Mouse (Mus musculus) heart, embryonic 16.5 days (tissue): ENCODE results near the gene Fut2. TPM values are rescaled to one million over a fixed set of nuclear protein-coding genes. Genes with fewer than 3 reads are reported as not detected.
"Not testable (repeated sequence)": the region's sequence is repeated elsewhere in the genome, so short reads cannot be mapped to it uniquely, and the experiment has no call there.

Experiments
- ATAC-seq: fragments of 200-750 bp; cut with Nextera tagmentation; replicated peaks from 2 replicates; pipeline ENCODE4 v1.8.0; 2017; ENCODE audit warnings: moderate number of reproducible peaks; ENCODE audit not compliant: insufficient read depth, low FRiP score; ENCODE audit errors: extremely low read depth
- H3K27ac ChIP-seq: fragments of 300-500 bp; sonication (generic); 2 replicates; pipeline ENCODE4 v1.5.1; 2014; ENCODE audit warnings: mild to moderate bottlenecking, low read length, control low read depth, moderate library complexity
- H3K27me3 ChIP-seq: fragments of 300-500 bp; sonication (generic); 2 replicates; pipeline ENCODE4 v1.6.1; 2014; ENCODE audit warnings: low read length, mixed read lengths; ENCODE audit not compliant: control insufficient read depth, insufficient read depth
- H3K36me3 ChIP-seq: fragments of 300-500 bp; sonication (generic); 2 replicates; pipeline ENCODE4 v1.6.1; 2014; ENCODE audit not compliant: control insufficient read depth, insufficient read depth
- H3K4me1 ChIP-seq: fragments of 300-500 bp; sonication (generic); 2 replicates; pipeline ENCODE4 v1.6.1; 2014; ENCODE audit warnings: low read length, mixed read lengths; ENCODE audit not compliant: control insufficient read depth, insufficient read depth
- H3K4me2 ChIP-seq: fragments of 300-500 bp; sonication (generic); 2 replicates; pipeline ENCODE4 v1.6.1; 2014; ENCODE audit warnings: low read depth, mild to moderate bottlenecking, control low read depth, low read length
- H3K4me3 ChIP-seq: fragments of 300-500 bp; sonication (generic); 2 replicates; pipeline ENCODE4 v1.5.1; 2014; ENCODE audit warnings: mild to moderate bottlenecking, control low read depth, low read length
- H3K9ac ChIP-seq: fragments of 300-500 bp; sonication (generic); 2 replicates; pipeline ENCODE4 v1.6.1; 2014; ENCODE audit warnings: low read length, control low read depth
- H3K9me3 ChIP-seq: fragments of 300-500 bp; sonication (generic); replicated peaks from 2 replicates; pipeline ENCODE4 v1.6.1; 2016; ENCODE audit warnings: low read length; ENCODE audit not compliant: control insufficient read depth
- WGBS: fragments of 180-500 bp; shearing (Covaris S2); extraction: QIAGEN DNeasy Blood & Tissue Kit; methylation state at CpG from one replicate; pipeline ENCODE4 v1.1.7; 2014; 5-methylcytosine and 5-hydroxymethylcytosine counted together
- polyA plus RNA-seq: library from polyadenylated mRNA; unstranded; fragments of >200 nt; fragmentation: Nextera tagmentation; extraction: Ambion mirVana; gene quantifications from 2 replicates; pipeline ENCODE4 v1.2.1, GENCODE M21; 2015

Fut2 gene
- polyA plus RNA-seq, 1 experiment from 2014 or later = 1.6 TPM

GRCm38 (mm10) chr7:45661702-45662101 is 4.5 kb downstream of the Fut2 start:
- not testable (repeated sequence) for H3K4me2 ChIP-seq, H3K4me3 ChIP-seq, H3K4me1 ChIP-seq, ATAC-seq, H3K36me3 ChIP-seq, H3K9ac ChIP-seq, H3K27ac ChIP-seq, H3K27me3 ChIP-seq, H3K9me3 ChIP-seq
- WGBS = 95% methylated on average over 5 of the region's 6 CpGs

GRCm38 (mm10) chr7:45660746-45661478 is 5.3 kb downstream of the Fut2 start:
- 77% methylated on average over 11 of the region's 11 CpGs for WGBS
- no peak overlapping the region for H3K4me2 ChIP-seq
- no peak overlapping the region for H3K27ac ChIP-seq
- H3K9me3 ChIP-seq = peaks cover 7% of the 10 kb centered on the region
- no peaks in the 10 kb centered on the region for H3K27me3 ChIP-seq
- H3K4me1 ChIP-seq = 0 out of 2 replicates have a peak, but pooled peaks cover 4% of the 10 kb centered on the region
- H3K4me3 ChIP-seq = no peak overlapping the region
- ATAC-seq = no peak
- no peaks in the 10 kb centered on the region for H3K36me3 ChIP-seq
- H3K9ac ChIP-seq = no peak overlapping the region

- WGBS = 30% methylated on average over 17 of the region's 17 CpGs
Observed at GRCm38 (mm10) chr7:45654424-45655047, 11.7 kb downstream of the Fut2 start.

GRCm38 (mm10) chr7:45650484-45650883 is 15.7 kb downstream of the Fut2 start:
- H3K36me3 ChIP-seq, H3K4me3 ChIP-seq, H3K4me2 ChIP-seq, ATAC-seq, H3K27ac ChIP-seq, H3K9ac ChIP-seq, H3K9me3 ChIP-seq, H3K27me3 ChIP-seq: not testable (repeated sequence)
- 94% methylated on average over 19 of the region's 20 CpGs for WGBS
- peaks cover 13% of the 10 kb centered on the region for H3K4me1 ChIP-seq

More at GRCm38 (mm10) chr7:45654424-45655047, 11.7 kb downstream of the Fut2 start:
- Histone ChIP-seq H3K36me3 (no peaks in the 10 kb centered on the region), H3K9ac (no peak overlapping the region), H3K27ac (no peak overlapping the region), H3K27me3 (no peaks in the 10 kb centered on the region), H3K4me1 (peaks cover 9% of the 10 kb centered on the region), H3K4me2 (peak overlapping the region; percentile 49), H3K9me3 (peaks cover 7% of the 10 kb centered on the region), H3K4me3 (peak overlapping the region; percentile 23)
- no peak for ATAC-seq

GRCm38 (mm10) chr7:45649351-45649750 is 16.8 kb downstream of the Fut2 start:
- H3K9ac ChIP-seq = no peak overlapping the region; the same call in 1 of the 2 replicates
- H3K4me2 ChIP-seq = peak overlapping the region; percentile 44
- ATAC-seq = peak; percentile 71
- no peaks in the 10 kb centered on the region for H3K36me3 ChIP-seq
- H3K4me3 ChIP-seq = no peak overlapping the region; the same call in 1 of the 2 replicates
- no peaks in the 10 kb centered on the region for H3K27me3 ChIP-seq
- H3K4me1 ChIP-seq = peaks cover 15% of the 10 kb centered on the region
- WGBS = 42% methylated on average over 8 of the region's 8 CpGs
- peak overlapping the region; percentile 96 for H3K27ac ChIP-seq
- H3K9me3 ChIP-seq = no peaks in the 10 kb centered on the region

GRCm38 (mm10) chr7:45646671-45647070 is 19.5 kb downstream of the Fut2 start:
- H3K27me3 ChIP-seq = no peaks in the 10 kb centered on the region
- H3K4me2 ChIP-seq = no peak overlapping the region
- H3K36me3 ChIP-seq = no peaks in the 10 kb centered on the region
- 86% methylated on average over 4 of the region's 4 CpGs for WGBS
- no peaks in the 10 kb centered on the region for H3K9me3 ChIP-seq
- no peak for ATAC-seq
- no peak overlapping the region for H3K4me3 ChIP-seq
- H3K9ac ChIP-seq = no peak overlapping the region
- H3K4me1 ChIP-seq = peaks cover 29% of the 10 kb centered on the region
- no peak overlapping the region for H3K27ac ChIP-seq

- H3K4me1 ChIP-seq = peaks cover 40% of the 10 kb centered on the region
- H3K27ac ChIP-seq = no peak overlapping the region
- H3K27me3 ChIP-seq = no peaks in the 10 kb centered on the region
- 81% methylated on average over 7 of the region's 7 CpGs for WGBS
- H3K9me3 ChIP-seq = no peaks in the 10 kb centered on the region
- H3K4me3 ChIP-seq = no peak overlapping the region
- no peak overlapping the region for H3K9ac ChIP-seq
- H3K4me2 ChIP-seq = no peak overlapping the region
- ATAC-seq = no peak
- H3K36me3 ChIP-seq = no peaks in the 10 kb centered on the region
Observed at GRCm38 (mm10) chr7:45645591-45645971, 20.6 kb downstream of the Fut2 start.

GRCm38 (mm10) chr7:45644872-45645590 is 21.2 kb downstream of the Fut2 start:
- H3K9me3 ChIP-seq = no peaks in the 10 kb centered on the region
- no peaks in the 10 kb centered on the region for H3K27me3 ChIP-seq
- H3K4me1 ChIP-seq = peaks cover 40% of the 10 kb centered on the region
- no peak for ATAC-seq
- no peak overlapping the region for H3K4me3 ChIP-seq
- no peak overlapping the region; the same call in 1 of the 2 replicates for H3K4me2 ChIP-seq
- H3K36me3 ChIP-seq = no peaks in the 10 kb centered on the region
- H3K27ac ChIP-seq = no peak overlapping the region
- H3K9ac ChIP-seq = no peak overlapping the region
- WGBS = 68% methylated on average over 6 of the region's 6 CpGs

GRCm38 (mm10) chr7:45644183-45644582 is 22.0 kb downstream of the Fut2 start:
- no peak for ATAC-seq
- Histone ChIP-seq H3K9ac (peak overlapping the region; percentile 6), H3K9me3 (no peaks in the 10 kb centered on the region), H3K4me3 (peak overlapping the region; percentile 48), H3K27me3 (no peaks in the 10 kb centered on the region), H3K36me3 (no peaks in the 10 kb centered on the region), H3K27ac (peak overlapping the region; percentile 75), H3K4me1 (peaks cover 38% of the 10 kb centered on the region), H3K4me2 (peak overlapping the region; percentile 67)
- 22% methylated on average over 18 of the region's 18 CpGs for WGBS
